Mouse (Mus musculus) spleen, embryonic (tissue): ENCODE measurements around the gene Rnaseh1.

ENCODE experiments used
- CTCF ChIA-PET: fragments of 350-600 bp; sonication (Branson Sonifier 250); formaldehyde crosslinking; loops from one replicate; lab custom pipeline; 2022; lab: Charles Lee

Rnaseh1 gene

DNA sequence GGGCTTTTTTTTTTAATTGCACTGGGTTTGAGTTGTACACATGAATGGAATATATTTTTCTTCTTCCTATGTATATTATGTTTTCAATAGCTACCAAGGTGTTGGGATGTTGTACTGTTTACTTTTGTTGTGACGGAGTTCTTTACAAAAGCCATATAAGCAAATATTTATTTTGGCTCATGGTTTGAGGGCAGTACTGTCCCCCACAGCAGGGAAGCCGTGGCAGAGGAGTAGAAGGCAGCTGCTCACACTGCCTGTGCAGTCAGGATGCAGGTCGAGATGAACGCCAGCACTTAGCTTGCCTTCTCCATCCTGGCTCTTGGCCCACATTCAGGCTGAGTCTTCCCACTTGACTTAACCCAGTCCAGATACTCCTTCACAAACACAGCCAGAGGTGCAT lies 17.3 kb downstream of the Rnaseh1 start:
- CTCF ChIA-PET, result no interaction called here

DNA sequence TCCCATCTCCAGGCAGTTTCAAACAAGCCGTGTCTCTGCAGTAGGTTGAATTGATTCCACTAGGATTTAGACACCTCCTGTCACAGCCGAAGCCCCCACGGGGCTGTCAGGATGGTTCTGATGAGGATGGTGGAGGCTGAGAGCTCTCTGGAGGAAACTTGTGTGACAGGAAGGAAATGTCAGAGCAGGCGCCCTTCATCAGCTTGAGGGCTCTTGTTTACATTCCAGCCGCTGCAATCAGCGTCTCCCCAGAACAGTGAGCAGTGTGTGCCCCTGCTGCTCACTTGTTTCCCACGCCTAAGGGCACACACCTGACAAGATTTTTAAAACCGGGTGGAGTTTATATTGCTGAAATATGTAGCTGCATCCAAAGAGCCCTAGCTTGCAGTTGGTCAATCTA lies 17.9 kb downstream of the Rnaseh1 start:
- CTCF ChIA-PET, result no interaction called here

GRCm38 (mm10) chr12:28674038-28674720 lies 24.8 kb downstream of the Rnaseh1 start:
- CTCF ChIA-PET, result no interaction called here

- CTCF ChIA-PET, result no interaction called here
These were observed 25.9 kb downstream of the Rnaseh1 start, which contains the start of gene Adi1 for GRCm38 (mm10) chr12:28675121-28675924. Gene Adi1, plus strand, starts transcription at chr12:28675231.

- CTCF ChIA-PET, result no interaction called here
These were observed 26.5 kb downstream of the Rnaseh1 start for GRCm38 (mm10) chr12:28675925-28676209.

DNA sequence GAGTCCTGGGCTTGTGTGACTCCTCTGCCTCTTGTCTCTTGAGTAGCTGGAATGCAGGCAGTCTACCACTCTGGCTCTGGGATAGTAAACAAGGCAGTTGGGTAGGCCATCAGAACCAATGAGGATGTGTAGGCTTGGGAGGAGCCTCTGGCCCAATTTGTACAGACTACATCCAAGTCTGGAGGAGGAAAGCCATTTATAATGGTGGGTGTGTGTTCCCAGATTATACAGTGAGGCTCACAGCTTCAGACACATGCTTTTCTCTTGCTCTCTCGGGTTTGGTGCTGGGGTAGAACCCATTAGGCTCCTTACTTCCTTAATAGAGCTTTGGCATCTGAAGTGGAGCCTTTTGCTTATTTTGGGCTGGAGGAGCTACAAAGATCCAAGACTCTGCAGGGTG lies 35.3 kb downstream of the Rnaseh1 start:
- CTCF ChIA-PET, result interaction anchor here (0.7 kb wide), 1 partner anchor 24 kb away, joined by 15 read pairs; no protein-coding TSS in a partner anchor

DNA sequence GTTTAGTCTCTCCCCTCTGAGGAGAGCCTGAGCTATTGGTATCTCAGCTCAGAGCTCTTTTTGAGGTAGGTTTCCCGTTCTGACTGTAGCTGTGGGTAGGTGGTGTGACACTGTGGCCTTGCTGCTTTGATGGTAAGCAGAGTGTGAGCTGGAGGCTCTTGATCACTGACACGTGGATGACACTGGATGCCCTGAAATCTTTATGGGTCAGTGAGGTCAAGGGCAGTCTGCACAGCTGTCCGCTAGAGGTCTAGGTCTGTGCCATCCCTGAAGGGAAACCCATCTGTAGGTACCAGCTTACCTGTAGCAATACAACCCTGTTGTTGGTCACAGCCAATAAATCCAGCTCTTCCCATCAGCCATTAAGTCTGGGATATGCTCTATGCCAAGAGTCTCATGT lies 36.4 kb downstream of the Rnaseh1 start:
- CTCF ChIA-PET, result no interaction called here

- CTCF ChIA-PET, result no interaction called here
These were observed 36.9 kb downstream of the Rnaseh1 start for GRCm38 (mm10) chr12:28686199-28686879.

GRCm38 (mm10) chr12:28688996-28689395 lies 39.6 kb downstream of the Rnaseh1 start:
- CTCF ChIA-PET, result no interaction called here

GRCm38 (mm10) chr12:28690730-28691129 lies 41.3 kb downstream of the Rnaseh1 start:
- CTCF ChIA-PET, result no interaction called here

DNA sequence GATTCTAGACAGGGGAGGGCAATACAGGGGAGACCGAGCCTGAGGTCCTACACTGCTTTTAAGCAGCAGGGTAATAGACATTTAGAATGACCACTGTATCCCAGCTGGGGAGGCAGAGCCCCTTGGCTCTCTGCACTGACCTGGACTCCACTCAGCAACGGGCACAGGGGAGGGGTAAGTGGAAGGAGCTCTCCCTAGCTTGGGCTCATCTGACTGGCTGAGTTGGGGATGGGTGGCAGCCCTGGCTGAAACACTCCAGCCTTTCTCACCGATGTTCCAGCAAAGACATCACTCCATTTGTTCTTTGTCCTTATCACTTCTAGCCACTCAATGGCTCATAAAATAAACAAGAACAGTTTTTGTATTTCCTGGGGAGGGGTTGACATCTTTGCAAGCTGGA lies 44.3 kb downstream of the Rnaseh1 start:
- CTCF ChIA-PET, result no interaction called here

GRCm38 (mm10) chr12:28694231-28694630 lies 44.8 kb downstream of the Rnaseh1 start:
- CTCF ChIA-PET, result no interaction called here

GRCm38 (mm10) chr12:28694776-28695175 lies 45.4 kb downstream of the Rnaseh1 start:
- CTCF ChIA-PET, result interaction anchor here (0.5 kb wide), 1 partner anchor 362 kb away, joined by 3 read pairs; no protein-coding TSS in a partner anchor

- CTCF ChIA-PET, result no interaction called here
These were observed 48.6 kb downstream of the Rnaseh1 start for GRCm38 (mm10) chr12:28697821-28698595.

GRCm38 (mm10) chr12:28699086-28699485 lies 49.7 kb downstream of the Rnaseh1 start:
- CTCF ChIA-PET, result no interaction called here

DNA sequence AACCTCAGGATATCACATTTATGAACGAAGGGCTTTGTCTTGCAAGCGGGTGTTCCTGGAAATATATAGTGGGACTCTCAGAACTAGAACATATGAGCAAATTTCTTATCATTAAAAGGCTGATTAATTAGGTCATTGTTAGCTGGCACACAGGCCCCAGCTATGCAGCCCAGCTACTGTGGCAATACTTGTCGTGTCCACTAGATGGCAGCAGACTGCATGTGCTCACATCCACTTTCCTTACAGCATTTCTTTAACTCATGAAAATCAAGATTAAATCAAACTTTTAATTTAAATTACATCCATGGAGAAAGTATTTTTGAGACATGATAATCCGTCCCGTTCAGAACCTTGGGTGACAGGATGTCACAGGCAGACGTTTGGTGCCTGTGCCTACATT lies 50.3 kb downstream of the Rnaseh1 start:
- CTCF ChIA-PET, result no interaction called here

GRCm38 (mm10) chr12:28700101-28700511 lies 50.7 kb downstream of the Rnaseh1 start:
- CTCF ChIA-PET, result no interaction called here

GRCm38 (mm10) chr12:28700561-28701025 lies 51.2 kb downstream of the Rnaseh1 start:
- CTCF ChIA-PET, result no interaction called here

- CTCF ChIA-PET, result no interaction called here
These were observed 51.9 kb downstream of the Rnaseh1 start for GRCm38 (mm10) chr12:28701302-28701701.

DNA sequence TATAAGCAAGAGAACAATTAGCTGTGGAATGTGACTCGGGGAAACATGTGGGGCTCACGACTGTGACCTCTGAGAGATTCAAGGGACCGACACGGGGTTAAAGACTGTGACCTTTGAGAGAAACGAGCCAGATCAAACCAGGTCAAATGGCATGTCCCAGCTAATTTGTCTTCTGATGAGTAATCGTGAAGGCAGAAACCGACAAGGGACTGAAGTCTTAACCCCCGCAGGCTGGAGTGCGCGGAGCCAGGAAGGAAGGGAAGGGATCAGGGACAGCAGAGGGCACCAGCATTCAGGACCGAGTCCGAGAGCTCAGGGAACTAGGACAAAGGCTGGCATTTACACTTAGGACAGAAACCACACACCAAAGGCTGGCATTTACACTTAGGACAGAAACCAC lies 55.0 kb downstream of the Rnaseh1 start:
- CTCF ChIA-PET, result no interaction called here

GRCm38 (mm10) chr12:28705204-28705603 lies 55.8 kb downstream of the Rnaseh1 start:
- CTCF ChIA-PET, result no interaction called here

DNA sequence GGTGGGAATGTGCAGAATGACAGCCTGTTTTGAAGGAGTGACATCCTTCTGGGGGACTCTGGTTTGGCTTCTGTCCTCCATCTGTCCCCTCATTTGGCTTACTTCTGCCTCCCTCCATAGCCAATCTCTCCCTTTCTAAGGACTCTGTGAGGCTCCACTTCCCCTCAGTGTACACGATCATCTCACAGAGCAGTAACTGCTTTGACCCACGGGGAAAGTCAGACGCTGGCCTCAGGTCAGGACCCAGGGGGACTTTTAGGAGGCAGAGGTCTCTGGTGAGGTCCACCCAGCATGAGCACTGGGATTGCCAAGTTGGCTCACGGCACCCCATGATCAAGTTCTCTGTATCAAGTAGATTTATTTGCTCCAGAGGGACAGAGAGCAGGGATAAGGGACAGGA lies 58.8 kb downstream of the Rnaseh1 start:
- CTCF ChIA-PET, result no interaction called here
